Mouse (Mus musculus): Measurements from ENCODE around the gene 4930524J08Rik.

The 4930524J08Rik gene

GRCm38 (mm10) chr5:100005431-100005830 lies 26.6 kb downstream of the 4930524J08Rik start:
- DNase-seq: no peak

- no peak for DNase-seq
Measured at GRCm38 (mm10) chr5:100005896-100006295, 27.0 kb downstream of the 4930524J08Rik start.

- DNase-seq: no peak
Measured at GRCm38 (mm10) chr5:100006324-100007039, 27.6 kb downstream of the 4930524J08Rik start.

- peak in 1 of 2 experiments; percentile 18 for DNase-seq
Measured at GRCm38 (mm10) chr5:100007040-100007375, 28.1 kb downstream of the 4930524J08Rik start.

- no peak for DNase-seq
Measured at GRCm38 (mm10) chr5:100008485-100008884, 29.6 kb downstream of the 4930524J08Rik start.

GRCm38 (mm10) chr5:100012599-100012998 lies 33.7 kb downstream of the 4930524J08Rik start:
- DNase-seq: no peak

GRCm38 (mm10) chr5:100020089-100020488 lies 41.2 kb downstream of the 4930524J08Rik start:
- no peak for DNase-seq

- DNase-seq: no peak
Measured at GRCm38 (mm10) chr5:100024403-100024802, 45.5 kb downstream of the 4930524J08Rik start.

- no peak for DNase-seq
Measured at GRCm38 (mm10) chr5:100024868-100025267, 46.0 kb downstream of the 4930524J08Rik start.
